Mouse (Mus musculus) monocyte, adult 5-6 weeks (primary cell): ENCODE data around the gene Sh2d1b1. TPM values are rescaled to one million over a fixed set of nuclear protein-coding genes. Genes with fewer than 3 reads are reported as not detected.

Experiments used
- ATAC-seq: fragments of 153-309, 156-312 bp; replicated peaks from 2 replicates; pipeline ENCODE4 v1.8.0; 2017; ENCODE audit warnings: mild to moderate bottlenecking; ENCODE audit not compliant: low TSS enrichment, insufficient number of reproducible peaks, severe bottlenecking, poor library complexity, low FRiP score
- total RNA-seq: library from RNA; stranded (forward); fragments of 200-1000, 200-491, 200-594 nt; gene quantifications from 3 replicates; pipeline ENCODE4 v1.2.3, GENCODE M21; 2017

Gene Sh2d1b1
- total RNA-seq, 1 experiment from 2014 or later = 68.4 TPM

GRCm38 (mm10) chr1:170311431-170311830 is 34.3 kb downstream of the Sh2d1b1 start:
- ATAC-seq = no peak

GRCm38 (mm10) chr1:170322046-170322445 is 44.9 kb downstream of the Sh2d1b1 start:
- no peak for ATAC-seq

- no peak for ATAC-seq
Measured at GRCm38 (mm10) chr1:170323001-170323400, 45.9 kb downstream of the Sh2d1b1 start.

GRCm38 (mm10) chr1:170324312-170324711 is 47.2 kb downstream of the Sh2d1b1 start:
- no peak for ATAC-seq

GRCm38 (mm10) chr1:170325277-170325676 is 48.2 kb downstream of the Sh2d1b1 start:
- ATAC-seq = no peak

- no peak for ATAC-seq
Measured at GRCm38 (mm10) chr1:170331926-170332325, 54.8 kb downstream of the Sh2d1b1 start.

GRCm38 (mm10) chr1:170332775-170333174 is 55.7 kb downstream of the Sh2d1b1 start:
- no peak for ATAC-seq

Other genes with a start within 250 kb of the Sh2d1b1 start
- gene Ddr2, start 166.6 kb upstream of the Sh2d1b1 start, total RNA-seq = not detected in 3 replicates
- 69.0 to 103 TPM (median 85.9 TPM) in 3 replicates for gene Uap1, start 102.4 kb upstream of the Sh2d1b1 start, total RNA-seq
- 63.3 to 98.2 TPM (median 65.8 TPM) in 3 replicates for gene Uhmk1, start 61.9 kb upstream of the Sh2d1b1 start, total RNA-seq
- gene Sh2d1b2, start 44.6 kb upstream of the Sh2d1b1 start, total RNA-seq = 0.58 to 0.85 TPM in 2 of 3 replicates, not detected in the other
- gene Gm7694, start 29.0 kb downstream of the Sh2d1b1 start, total RNA-seq = 0.11 to 1.7 TPM (median 0.38 TPM) in 3 replicates
- not detected in 3 replicates for gene Spata46, start 31.5 kb downstream of the Sh2d1b1 start, total RNA-seq